Mouse (Mus musculus): ENCODE measurements around the gene Snap47.

The Snap47 gene

DNA sequence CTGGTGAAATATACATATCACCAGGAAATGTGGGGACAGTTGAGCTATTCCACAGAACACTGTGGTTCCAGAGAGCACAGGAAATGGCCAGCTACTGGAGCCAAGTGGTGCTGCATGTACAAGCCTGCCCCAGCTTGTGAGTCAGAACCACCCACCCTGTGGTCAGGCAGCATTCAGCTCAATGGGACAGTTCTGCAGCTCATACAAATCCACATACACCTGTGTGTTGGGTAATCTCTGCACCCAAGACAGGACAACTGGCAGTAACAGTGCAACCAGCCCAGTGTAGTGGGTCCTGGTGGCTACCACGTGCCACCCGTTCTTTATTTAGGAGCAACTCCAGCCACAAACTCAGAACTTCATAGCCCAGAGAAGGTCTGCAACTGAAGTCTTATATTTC is 29.0 kb downstream of the Snap47 start:
- DNase-seq (ENCODE audit: low read depth, low spot score): no peak

- DNase-seq (ENCODE audit: low read depth, low spot score): no peak
Observed at GRCm38 (mm10) chr11:59421436-59421835, 29.6 kb downstream of the Snap47 start.

DNA sequence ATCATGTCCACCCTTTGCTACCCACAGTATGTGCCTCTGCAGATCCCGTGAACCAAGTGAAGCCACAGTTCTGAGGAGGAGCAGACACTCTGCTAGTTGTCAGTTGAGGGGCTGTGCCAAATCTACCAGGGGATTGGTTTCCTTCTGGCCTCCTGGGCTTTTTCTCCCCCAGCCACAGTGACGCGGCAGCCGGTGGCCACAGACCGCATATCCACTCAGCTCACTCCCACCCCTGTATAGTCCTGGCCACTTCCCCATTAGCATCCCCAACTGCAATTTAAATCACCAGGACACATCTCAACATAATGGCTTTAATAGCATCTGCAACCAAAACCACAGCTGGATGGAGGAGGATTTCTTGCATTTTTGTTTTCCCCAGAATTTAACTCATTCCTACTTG is 32.3 kb downstream of the Snap47 start:
- DNase-seq (ENCODE audit: low read depth, low spot score): no peak

- DNase-seq (ENCODE audit: low read depth, low spot score): no peak
Observed at GRCm38 (mm10) chr11:59412999-59413863, 37.8 kb downstream of the Snap47 start.

GRCm38 (mm10) chr11:59412058-59412457 is 38.9 kb downstream of the Snap47 start:
- DNase-seq (ENCODE audit: low read depth, low spot score): no peak

- no peak for DNase-seq (ENCODE audit: low read depth, low spot score)
Observed at GRCm38 (mm10) chr11:59410851-59411250, 40.1 kb downstream of the Snap47 start.

- no peak for DNase-seq (ENCODE audit: low read depth, low spot score)
Observed at GRCm38 (mm10) chr11:59405761-59406160, 45.2 kb downstream of the Snap47 start.

DNA sequence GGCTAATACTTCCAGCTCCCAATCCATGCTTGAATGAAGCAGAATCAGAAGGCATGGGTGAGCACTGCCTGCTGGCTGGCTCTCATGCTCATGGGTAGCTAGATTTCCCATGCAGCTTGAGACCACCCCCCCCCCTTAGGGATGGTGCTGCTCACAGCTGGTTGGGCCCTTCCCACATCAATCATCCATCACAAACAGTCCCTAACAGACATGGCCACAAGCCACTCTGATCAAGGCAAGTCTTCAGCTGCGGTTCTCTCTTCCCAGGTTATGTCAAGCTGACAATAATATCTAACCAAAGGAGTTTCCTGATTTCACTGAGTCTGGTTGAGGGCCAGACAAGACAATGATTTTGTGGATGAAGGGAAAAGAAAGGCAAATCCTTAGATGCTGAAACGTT is 50.1 kb downstream of the Snap47 start:
- DNase-seq (ENCODE audit: low read depth, low spot score): no peak

- no peak for DNase-seq (ENCODE audit: low read depth, low spot score)
Observed at GRCm38 (mm10) chr11:59399830-59400229, 51.2 kb downstream of the Snap47 start.

- DNase-seq (ENCODE audit: low read depth, low spot score): peak; percentile 10
Observed at GRCm38 (mm10) chr11:59397536-59398371, 53.2 kb downstream of the Snap47 start.

DNA sequence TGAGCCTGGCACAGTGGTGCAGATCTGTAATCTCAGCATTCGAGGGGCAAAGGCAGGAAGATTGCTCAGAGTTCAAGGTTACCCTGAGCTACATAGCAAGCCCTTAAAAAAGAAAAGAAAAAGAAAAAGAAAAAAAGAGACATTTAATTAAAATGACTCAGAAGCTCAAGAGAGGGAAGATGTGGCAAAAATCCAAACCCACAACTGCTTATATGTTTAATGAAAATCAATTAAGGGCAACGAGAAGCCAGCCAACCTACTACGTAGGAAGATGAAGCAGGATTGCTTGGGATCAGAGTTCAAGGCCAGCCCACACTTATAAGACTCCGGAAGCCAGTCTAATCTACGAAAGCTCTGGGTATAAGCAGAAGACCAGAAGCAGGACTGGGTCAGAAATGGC is 56.5 kb downstream of the Snap47 start:
- DNase-seq (ENCODE audit: low read depth, low spot score): no peak

DNA sequence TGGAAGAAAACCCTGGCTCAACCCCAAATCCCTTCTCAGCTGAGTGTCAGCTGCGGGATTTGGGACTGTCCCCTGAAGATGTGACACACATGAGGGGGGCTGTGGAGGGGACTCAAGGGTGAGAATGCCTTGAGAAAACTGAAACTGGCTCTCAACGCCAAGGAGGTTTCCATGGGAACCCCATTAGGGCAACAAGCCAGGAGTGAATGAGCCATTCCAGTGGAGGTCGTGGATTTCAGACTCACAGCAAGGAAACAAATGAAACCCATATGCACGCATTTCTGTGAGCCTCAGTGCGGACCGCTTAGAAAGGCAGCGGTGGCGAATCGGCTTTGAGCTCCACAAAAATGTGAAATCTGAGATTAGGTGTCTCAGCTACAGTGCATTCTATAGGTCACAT is 57.4 kb downstream of the Snap47 start:
- DNase-seq (ENCODE audit: low read depth, low spot score): peak; percentile 14

DNA sequence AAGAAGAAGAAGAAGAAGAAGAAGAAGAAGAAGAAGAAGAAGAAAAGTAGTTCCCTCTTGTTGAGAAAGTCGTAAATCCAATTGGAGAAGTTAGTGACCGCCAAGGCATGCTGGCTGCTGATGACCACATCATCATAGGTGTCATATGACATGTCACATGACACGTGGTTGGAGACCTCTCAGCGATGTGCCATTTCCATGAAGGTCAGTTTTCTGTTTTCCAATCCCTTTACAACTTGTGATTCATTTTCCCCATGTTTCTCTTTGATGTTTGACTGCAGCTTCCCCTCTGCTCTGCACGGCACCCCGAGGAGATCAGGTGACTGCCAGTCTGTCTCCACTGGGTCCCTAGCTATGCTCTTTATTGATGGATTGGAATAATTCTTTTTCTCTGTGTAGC is 58.7 kb downstream of the Snap47 start:
- no peak for DNase-seq (ENCODE audit: low read depth, low spot score)

- no peak for DNase-seq (ENCODE audit: low read depth, low spot score)
Observed at GRCm38 (mm10) chr11:59390470-59390869, 60.5 kb downstream of the Snap47 start.

- no peak for DNase-seq (ENCODE audit: low read depth, low spot score)
Observed at GRCm38 (mm10) chr11:59389617-59390016, 61.4 kb downstream of the Snap47 start.

GRCm38 (mm10) chr11:59388806-59389205 is 62.2 kb downstream of the Snap47 start:
- DNase-seq (ENCODE audit: low read depth, low spot score): no peak

- no peak for DNase-seq (ENCODE audit: low read depth, low spot score)
Observed at GRCm38 (mm10) chr11:59387471-59387870, 63.5 kb downstream of the Snap47 start.

DNA sequence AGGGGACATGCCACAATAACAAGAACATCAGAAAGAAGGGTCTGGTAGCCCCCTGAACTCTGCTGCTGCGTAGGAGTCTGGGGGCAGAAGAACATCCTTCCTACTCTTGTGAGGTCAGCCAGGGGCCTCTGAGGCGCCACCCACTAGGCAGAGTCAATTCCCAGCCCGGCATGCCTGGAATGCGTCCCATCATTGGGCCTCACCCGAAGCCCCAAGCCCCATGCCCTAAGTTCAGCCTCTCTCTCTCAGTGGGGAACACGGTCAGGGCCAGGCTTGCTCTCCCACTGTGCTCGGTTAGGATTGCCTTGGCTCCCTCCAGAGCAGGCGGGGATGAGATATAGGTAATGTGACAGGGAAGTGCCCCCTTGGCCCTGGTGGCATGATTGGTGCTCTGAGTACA is 65.9 kb downstream of the Snap47 start:
- peak; percentile 88 for DNase-seq (ENCODE audit: low read depth, low spot score)

DNA sequence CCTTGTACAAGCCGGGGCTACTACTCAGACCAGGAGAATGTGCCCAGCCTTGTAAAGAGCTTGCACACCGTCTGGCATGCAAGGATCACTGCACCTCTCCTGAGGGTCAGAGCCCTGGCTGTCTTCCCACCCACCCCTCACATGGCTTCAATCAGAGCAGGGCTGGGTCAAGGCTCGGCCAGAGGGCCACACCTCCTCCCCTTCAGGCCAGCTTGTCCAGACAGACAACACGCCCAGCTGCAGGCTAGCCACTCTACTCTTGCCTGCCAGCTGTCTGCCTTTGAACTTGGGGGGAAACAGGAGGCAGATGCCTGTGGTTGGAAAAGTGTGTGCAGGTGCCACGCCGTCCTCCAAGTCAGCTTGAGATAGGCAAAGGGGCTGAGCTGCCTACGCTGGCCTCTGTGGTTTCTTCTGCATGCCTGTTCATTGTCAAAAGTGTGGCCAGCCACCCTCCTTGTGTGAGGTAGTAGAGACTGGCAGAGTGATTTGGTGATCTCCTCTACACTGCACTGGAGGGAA is 66.5 kb downstream of the Snap47 start:
- no peak for DNase-seq (ENCODE audit: low read depth, low spot score)

DNA sequence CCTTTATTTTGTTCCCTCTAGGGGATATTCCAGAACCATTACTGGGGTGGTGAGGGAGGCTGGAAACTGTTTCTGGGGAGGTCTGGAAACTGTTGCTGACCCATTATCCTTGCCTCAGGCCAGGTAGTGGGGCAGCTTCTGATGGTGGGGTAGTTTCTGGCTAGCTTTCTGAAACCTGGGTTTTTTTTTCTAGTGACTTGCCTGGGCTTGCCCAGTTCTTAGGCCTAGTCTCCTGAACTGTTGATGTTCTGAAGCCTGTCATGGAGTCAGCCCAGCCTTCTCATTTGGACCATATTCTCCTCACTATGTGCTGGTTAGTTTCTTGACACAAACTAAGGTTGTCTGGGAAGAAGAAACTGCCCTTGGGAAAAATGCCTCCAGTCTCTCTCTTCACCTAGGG is 71.4 kb downstream of the Snap47 start:
- DNase-seq (ENCODE audit: low read depth, low spot score): no peak

DNA sequence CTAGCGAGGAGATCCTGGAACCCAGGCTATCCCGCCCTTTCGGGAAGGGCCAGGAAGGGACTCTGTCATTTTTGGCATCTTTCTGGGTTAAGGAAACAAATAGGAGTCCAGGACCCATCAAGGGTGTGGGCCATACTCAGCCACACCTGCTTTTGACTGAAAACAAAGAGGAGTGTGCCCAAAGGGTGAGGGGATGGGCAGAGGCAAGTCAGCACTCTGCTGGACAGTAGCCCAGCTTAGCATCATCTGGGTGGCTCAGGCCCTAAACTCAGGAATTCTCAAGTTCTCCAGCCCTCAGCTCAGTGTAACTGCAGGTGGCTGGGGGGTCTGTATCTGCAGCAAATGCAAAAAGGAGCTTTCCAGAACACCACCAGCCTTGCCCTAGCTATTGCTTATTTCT is 73.0 kb downstream of the Snap47 start:
- no peak for DNase-seq (ENCODE audit: low read depth, low spot score)

DNA sequence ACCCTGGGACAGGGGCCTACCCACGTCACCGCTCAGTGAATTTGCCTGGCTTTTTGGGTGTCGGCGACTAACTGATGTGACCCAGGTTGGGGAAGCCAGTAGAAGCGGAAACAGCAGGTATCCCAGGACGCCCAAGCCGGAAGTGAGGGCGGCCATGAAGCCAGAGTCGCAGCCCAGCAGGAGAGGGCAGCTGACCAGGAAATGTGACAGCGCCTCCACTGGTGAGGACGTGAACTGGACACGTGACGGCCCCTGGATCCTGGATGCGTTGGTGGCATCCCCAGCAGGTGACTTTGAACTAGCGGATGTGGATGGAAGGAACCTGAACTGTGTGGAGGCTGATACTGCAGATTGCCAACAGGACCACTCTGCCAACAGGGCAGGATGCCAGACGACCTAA is 75.5 kb downstream of the Snap47 start, which contains the start of gene Prss38:
Gene Prss38, minus strand, starts transcription at position 183 of the 400 bp plus-strand sequence.
- peak; percentile 82 for DNase-seq (ENCODE audit: low read depth, low spot score)

All from ZHBTc4 (cell line).